Mouse (Mus musculus): ENCODE measurements at regions not wholly inside any gene's neighbourhood (a gene's known extent, or its start where the extent isn't known, plus 50 kb on each side); places are given as distances from the start of the nearest gene placed in this dataset.

DNA sequence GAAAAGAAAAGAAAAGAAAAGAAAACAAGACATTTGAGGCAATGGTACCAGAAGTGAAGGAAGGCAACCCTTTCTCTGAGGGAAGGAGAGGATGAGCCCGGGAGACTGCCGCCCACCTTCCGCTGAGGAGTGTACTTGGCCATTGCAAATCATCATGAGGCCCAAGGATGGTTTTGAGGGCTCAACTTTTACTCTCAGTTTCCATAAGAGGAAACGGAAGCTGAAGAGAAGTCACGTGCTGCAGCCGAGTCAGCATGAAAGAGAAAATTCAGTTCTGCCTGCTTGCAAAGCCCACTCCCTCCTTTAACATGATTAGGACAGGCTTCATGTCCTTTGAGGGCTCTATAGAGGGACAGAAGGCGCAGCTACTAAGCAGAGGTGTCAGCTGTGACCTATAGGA, 127.1 kb downstream of the Klf6 start:
- TF ChIP-seq CTCF (IDR thresholded peaks at IDR 0.05; ENCODE audit: extremely low read depth, insufficient read length, insufficient replicate concordance, low read depth, low read length): no peak
- TF ChIP-seq POLR2A (IDR thresholded peaks at IDR 0.05; ENCODE audit: low read depth, low read length): no peak
